Mouse (Mus musculus): ENCODE measurements around the gene Sema4c. TPM values are rescaled to one million over a fixed set of nuclear protein-coding genes. Genes with fewer than 3 reads are reported as not detected.
A peak's percentile ranks its signal among the peaks of the same experiment; 100 is the strongest.

The Sema4c gene
- 11.7 and 15.0 TPM in 2 replicates for polyA plus RNA-seq (2015; fragmentation: Nextera tagmentation; extraction: Ambion mirVana)

GRCm38 (mm10) chr1:36558031-36558993 lies at the start of gene Sema4c:
Sema4c (minus strand) TSS chr1:36558349.
- H3K36me3 ChIP-seq (ENCODE audit: insufficient read depth, low read length): peaks cover 3% of the 10 kb centered on the region
- H3K4me1 ChIP-seq (ENCODE audit: insufficient read depth, low read depth, low read length): peaks cover 26% of the 10 kb centered on the region
- H3K4me3 ChIP-seq (ENCODE audit: low read depth, low read length): peak within 1 kb of the TSS; percentile 85
- DNase-seq (ENCODE audit: low spot score): peak; percentile 81
- ATAC-seq: peak; percentile 35
- H3K27me3 ChIP-seq (replicated peaks; ENCODE audit: insufficient read depth, low read length): no peaks in the 10 kb centered on the region
- TF ChIP-seq EP300 (IDR thresholded peaks at IDR 0.05): no peak
- TF ChIP-seq CTCF (IDR thresholded peaks at IDR 0.05): no peak
- H3K9ac ChIP-seq (replicated peaks; ENCODE audit: low read depth): peak within 1 kb of the TSS; percentile 91
- peak within 1 kb of the TSS; percentile 99 for H3K27ac ChIP-seq (ENCODE audit: low read length)
- 1% methylated on average over 61 of the region's 69 CpGs for WGBS
- peak within 1 kb of the TSS; percentile 84 for H3K4me2 ChIP-seq (replicated peaks; ENCODE audit: low read depth, low read length)
- no peaks in the 10 kb centered on the region for H3K9me3 ChIP-seq (ENCODE audit: low read length)

- ATAC-seq: peak; percentile 29
- peaks cover 11% of the 10 kb centered on the region; the same call in 1 of the 2 replicates for H3K4me1 ChIP-seq (ENCODE audit: insufficient read depth, low read depth, low read length)
Observed at GRCm38 (mm10) chr1:36606951-36607350, 48.8 kb upstream of the Sema4c start.

DNA sequence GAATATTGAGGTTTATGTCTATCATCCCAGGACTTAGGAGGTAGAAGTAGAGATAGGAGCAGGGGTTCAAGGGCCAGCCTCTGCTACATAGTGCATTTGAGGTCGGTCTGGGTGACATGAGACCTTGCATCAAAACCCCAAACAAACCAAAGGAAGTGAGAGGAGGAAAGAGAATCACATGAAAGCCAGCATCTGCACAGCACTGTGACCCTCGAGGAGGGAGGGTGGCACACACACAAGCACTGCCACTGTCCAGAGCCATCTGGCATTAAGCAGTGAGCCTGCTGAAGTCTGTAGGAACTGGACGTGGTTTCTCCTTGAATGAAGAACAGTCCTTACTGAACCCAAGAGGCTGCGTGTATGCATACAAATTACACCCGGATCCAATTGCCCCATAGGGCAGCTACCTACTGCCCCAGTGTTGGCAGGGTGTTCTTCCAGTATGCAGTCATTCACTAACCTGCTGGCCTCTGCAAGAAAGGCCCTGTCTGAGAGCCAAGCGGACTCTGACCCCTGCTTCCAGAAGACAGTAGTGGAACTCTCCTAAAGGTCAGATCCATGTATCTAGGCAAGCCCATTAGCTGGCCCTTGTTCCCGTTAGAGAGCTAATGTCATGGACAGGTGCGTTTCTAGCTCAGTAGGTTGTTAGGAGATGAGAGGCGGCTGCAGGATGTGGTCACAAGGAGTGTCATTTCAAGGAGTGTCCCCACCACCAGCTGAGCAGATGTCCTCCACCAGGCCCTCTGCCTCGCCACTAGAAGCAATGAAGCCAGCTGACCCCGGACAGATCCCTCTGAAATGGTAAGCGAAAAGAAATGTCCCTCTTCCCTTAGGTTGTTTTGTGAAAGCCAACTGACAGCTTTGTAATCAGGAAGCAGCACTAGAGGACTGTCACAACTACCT lies 46.4 kb upstream of the Sema4c start:
- Histone ChIP-seq H3K4me2 (replicated peaks; ENCODE audit: low read depth, low read length) (no peak overlapping the region), H3K36me3 (ENCODE audit: insufficient read depth, low read length) (no peaks in the 10 kb centered on the region), H3K9me3 (ENCODE audit: low read length) (no peaks in the 10 kb centered on the region), H3K27me3 (replicated peaks; ENCODE audit: insufficient read depth, low read length) (no peaks in the 10 kb centered on the region), H3K4me1 (ENCODE audit: insufficient read depth, low read depth, low read length) (peaks cover 8% of the 10 kb centered on the region; the same call in 1 of the 2 replicates), H3K27ac (ENCODE audit: low read length) (0 out of 2 replicates have a peak overlapping the region, but pooled peaks have one; percentile 55), H3K4me3 (ENCODE audit: low read depth, low read length) (no peak overlapping the region), H3K9ac (replicated peaks; ENCODE audit: low read depth) (no peak overlapping the region)
- ATAC-seq (no peak), DNase-seq (ENCODE audit: low spot score) (no peak)
- WGBS: 74% methylated on average over 12 of the region's 12 CpGs
- TF ChIP-seq CTCF (IDR thresholded peaks at IDR 0.05) (no peak), EP300 (IDR thresholded peaks at IDR 0.05) (no peak)

More at GRCm38 (mm10) chr1:36606951-36607350, 48.8 kb upstream of the Sema4c start:
- no peak overlapping the region for H3K4me2 ChIP-seq (replicated peaks; ENCODE audit: low read depth, low read length)
- H3K36me3 ChIP-seq (ENCODE audit: insufficient read depth, low read length): no peaks in the 10 kb centered on the region
- TF ChIP-seq CTCF (IDR thresholded peaks at IDR 0.05) (no peak), EP300 (IDR thresholded peaks at IDR 0.05) (no peak)
- DNase-seq (ENCODE audit: low spot score): peak; percentile 51
- no peaks in the 10 kb centered on the region for H3K9me3 ChIP-seq (ENCODE audit: low read length)
- 31% methylated on average over 7 of the region's 7 CpGs for WGBS
- no peak overlapping the region for H3K27ac ChIP-seq (ENCODE audit: low read length)
- H3K4me3 ChIP-seq (ENCODE audit: low read depth, low read length): no peak overlapping the region
- no peaks in the 10 kb centered on the region for H3K27me3 ChIP-seq (replicated peaks; ENCODE audit: insufficient read depth, low read length)
- no peak overlapping the region for H3K9ac ChIP-seq (replicated peaks; ENCODE audit: low read depth)

- Histone ChIP-seq H3K27me3 (replicated peaks; ENCODE audit: insufficient read depth, low read length) (no peaks in the 10 kb centered on the region), H3K36me3 (ENCODE audit: insufficient read depth, low read length) (no peaks in the 10 kb centered on the region), H3K4me2 (replicated peaks; ENCODE audit: low read depth, low read length) (no peak overlapping the region), H3K9ac (replicated peaks; ENCODE audit: low read depth) (no peak overlapping the region), H3K9me3 (ENCODE audit: low read length) (no peaks in the 10 kb centered on the region), H3K4me3 (ENCODE audit: low read depth, low read length) (no peak overlapping the region), H3K27ac (ENCODE audit: low read length) (peak overlapping the region; percentile 55), H3K4me1 (ENCODE audit: insufficient read depth, low read depth, low read length) (peaks cover 8% of the 10 kb centered on the region; the same call in 1 of the 2 replicates)
- DNase-seq (ENCODE audit: low spot score) (peak; percentile 89), ATAC-seq (peak; percentile 76)
- 34% methylated on average over 9 of the region's 9 CpGs for WGBS
- TF ChIP-seq CTCF (IDR thresholded peaks at IDR 0.05) (no peak), EP300 (IDR thresholded peaks at IDR 0.05) (no peak)
Observed at GRCm38 (mm10) chr1:36603361-36603760, 45.2 kb upstream of the Sema4c start.

DNA sequence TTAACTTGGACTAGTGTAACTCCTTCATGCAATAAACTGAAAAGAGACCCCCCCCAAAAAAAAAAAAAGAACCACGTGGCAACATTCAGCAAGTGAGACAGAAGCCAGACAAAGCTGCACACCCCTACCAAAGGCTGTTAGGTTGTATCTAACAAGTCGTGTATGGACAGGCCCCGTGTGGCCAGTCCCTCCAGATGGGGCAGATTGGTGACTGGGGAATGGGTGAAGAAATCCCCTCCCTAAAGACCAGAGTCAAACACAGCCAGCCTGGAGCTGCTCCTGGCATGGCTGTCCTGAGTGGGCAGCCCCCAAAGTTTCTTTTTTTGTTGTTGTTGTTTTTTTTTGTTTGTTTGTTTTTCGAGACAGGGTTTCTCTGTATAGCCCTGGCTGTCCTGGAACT lies 44.1 kb upstream of the Sema4c start:
- Histone ChIP-seq H3K36me3 (ENCODE audit: insufficient read depth, low read length) (no peaks in the 10 kb centered on the region), H3K9me3 (ENCODE audit: low read length) (no peaks in the 10 kb centered on the region), H3K27me3 (replicated peaks; ENCODE audit: insufficient read depth, low read length) (no peaks in the 10 kb centered on the region), H3K9ac (replicated peaks; ENCODE audit: low read depth) (no peak overlapping the region), H3K4me2 (replicated peaks; ENCODE audit: low read depth, low read length) (no peak overlapping the region), H3K4me3 (ENCODE audit: low read depth, low read length) (no peak overlapping the region), H3K4me1 (ENCODE audit: insufficient read depth, low read depth, low read length) (peaks cover 8% of the 10 kb centered on the region; the same call in 1 of the 2 replicates), H3K27ac (ENCODE audit: low read length) (no peak overlapping the region)
- WGBS: 64% methylated on average over 4 of the region's 4 CpGs
- DNase-seq (ENCODE audit: low spot score) (no peak), ATAC-seq (no peak)
- no peak for TF ChIP-seq EP300 (IDR thresholded peaks at IDR 0.05)
- TF ChIP-seq CTCF (IDR thresholded peaks at IDR 0.05): no peak
